Mouse (Mus musculus): Measurements from ENCODE around the gene Aldh8a1.
A peak's percentile ranks its signal among the peaks of the same experiment; 100 is the strongest.

Aldh8a1 gene

GRCm38 (mm10) chr10:21416184-21416583 lies 39.1 kb downstream of the Aldh8a1 start:
- DNase-seq (ENCODE audit: low spot score in 2 of 2), result no peak

- no peak for DNase-seq (ENCODE audit: low spot score in 2 of 2)
Observed at GRCm38 (mm10) chr10:21419188-21419587, 42.1 kb downstream of the Aldh8a1 start.

- no peak for DNase-seq (ENCODE audit: low spot score in 2 of 2)
Observed at GRCm38 (mm10) chr10:21420457-21421424, 43.6 kb downstream of the Aldh8a1 start.

DNA sequence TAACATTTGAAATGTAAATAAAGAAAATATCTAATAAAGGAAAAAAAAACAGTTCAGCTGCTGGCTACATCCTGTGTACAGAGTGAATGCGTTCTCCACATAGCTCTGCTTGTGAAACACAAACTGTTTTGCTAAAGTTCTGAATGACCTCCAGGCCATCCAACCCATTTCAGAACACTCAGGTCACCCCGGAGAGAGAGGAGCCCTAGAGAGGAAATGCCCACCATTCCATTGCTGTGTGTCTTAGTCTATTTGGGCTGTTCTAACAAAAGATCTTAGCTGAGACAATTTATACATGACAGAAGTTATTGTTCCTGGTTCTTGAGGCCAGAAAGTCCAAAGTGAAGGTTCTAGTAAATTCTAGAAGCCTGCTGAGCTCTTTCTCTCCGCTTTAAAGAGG lies 49.4 kb downstream of the Aldh8a1 start:
- no peak for DNase-seq (ENCODE audit: low spot score in 2 of 2)

- no peak for DNase-seq (ENCODE audit: low spot score in 2 of 2)
Observed at GRCm38 (mm10) chr10:21427996-21428395, 50.9 kb downstream of the Aldh8a1 start.

DNA sequence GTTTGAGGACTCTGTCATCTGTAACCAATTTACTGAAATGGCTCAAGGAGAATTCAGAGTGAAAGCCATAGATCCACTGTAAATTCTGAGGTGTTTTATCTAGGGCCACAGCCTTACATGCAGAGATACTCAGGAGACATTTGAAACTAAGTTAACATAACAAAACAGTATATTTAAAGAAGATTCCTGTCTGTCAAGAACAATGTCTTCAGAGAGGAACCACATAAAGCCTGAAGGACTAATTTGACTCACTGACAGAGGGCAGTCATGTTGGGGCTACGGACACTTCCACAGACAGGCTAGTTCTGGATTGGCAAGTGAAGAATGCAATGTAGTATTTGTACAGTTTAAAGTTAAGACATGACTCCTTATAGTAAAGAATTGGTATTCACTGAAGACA lies 62.2 kb downstream of the Aldh8a1 start:
- DNase-seq (ENCODE audit: low spot score in 2 of 2), result no peak

- DNase-seq (ENCODE audit: low spot score in 2 of 2), result no peak
Observed at GRCm38 (mm10) chr10:21441020-21441419, 63.9 kb downstream of the Aldh8a1 start.

DNA sequence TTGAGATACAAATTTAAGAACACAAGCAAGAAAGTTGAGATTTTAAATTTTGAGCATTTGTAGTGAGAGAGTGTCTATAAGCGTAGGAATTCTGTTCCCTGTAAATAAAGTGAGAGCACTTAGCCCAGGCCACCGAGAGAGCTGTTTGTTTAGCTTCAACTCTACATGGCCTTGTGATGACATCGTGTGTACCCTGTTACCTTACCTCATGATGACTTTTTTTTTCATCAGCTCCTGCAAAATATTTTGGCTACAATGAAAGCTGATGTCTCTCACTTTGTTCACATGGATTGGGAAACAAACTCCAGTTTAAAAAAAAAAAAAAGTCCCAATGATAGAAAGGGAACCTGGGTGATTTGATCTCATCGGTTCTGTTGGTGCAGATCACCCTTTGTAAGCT lies 64.6 kb downstream of the Aldh8a1 start:
- no peak for DNase-seq (ENCODE audit: low spot score in 2 of 2)

GRCm38 (mm10) chr10:21443646-21444324 lies 66.7 kb downstream of the Aldh8a1 start:
- DNase-seq (ENCODE audit: low spot score in 2 of 2), result peak; percentile 39 to 41

- no peak for DNase-seq (ENCODE audit: low spot score in 2 of 2)
Observed at GRCm38 (mm10) chr10:21444410-21444809, 67.3 kb downstream of the Aldh8a1 start.
